Mouse (Mus musculus): Measurements from ENCODE around the gene Tbc1d8. TPM values are rescaled to one million over a fixed set of nuclear protein-coding genes. Genes with fewer than 3 reads are reported as not detected.

Gene Tbc1d8
- polyA plus RNA-seq (2015; fragmentation: Nextera tagmentation; extraction: Ambion mirVana), result 2.7 and 3.0 TPM in 2 replicates

DNA sequence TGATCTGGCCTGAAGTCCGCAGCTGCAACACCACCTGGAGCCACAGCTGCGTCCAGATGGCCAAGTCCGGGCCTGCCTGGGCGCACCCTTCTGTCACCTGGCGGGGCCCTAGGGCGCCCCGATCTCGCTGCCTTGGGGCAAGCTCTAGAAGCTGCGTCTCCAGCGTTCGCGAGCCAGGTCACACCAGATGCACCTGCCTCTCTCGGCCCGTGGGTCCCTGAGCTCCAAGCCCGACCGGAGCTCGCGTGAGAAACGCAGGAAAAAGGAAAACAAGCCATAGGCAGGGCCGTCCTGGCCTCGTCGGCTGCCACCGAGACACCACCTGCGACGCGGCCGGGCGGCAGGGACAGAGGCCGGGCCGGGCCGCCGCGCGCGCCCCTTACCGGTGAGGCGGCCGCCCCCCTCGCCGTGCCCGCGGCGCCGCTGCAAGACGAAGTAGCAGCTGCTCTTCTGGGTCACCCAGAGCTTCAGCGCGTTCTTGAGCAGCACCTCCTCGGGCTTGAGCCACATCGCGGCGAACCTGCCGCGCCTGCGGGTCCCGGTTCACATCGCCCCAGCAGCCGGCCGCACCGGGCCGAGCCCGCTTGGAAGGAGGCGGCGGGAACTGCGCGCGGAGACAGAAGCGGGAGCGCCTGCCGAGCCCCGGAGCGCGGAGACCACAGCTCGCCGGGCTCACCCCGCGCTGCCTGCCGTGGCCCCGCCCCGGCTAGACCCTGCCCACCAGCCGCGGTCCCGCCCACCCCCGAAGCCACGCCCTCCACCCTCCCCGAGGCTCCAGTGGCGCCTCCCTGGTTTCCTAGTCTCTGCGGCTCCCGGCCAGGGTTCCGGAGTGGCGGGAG, at the start of gene Tbc1d8:
Tbc1d8 (minus strand) TSS at position 699 of the 839 bp plus-strand sequence.
- DNase-seq (peak; percentile 68), ATAC-seq (ENCODE audit: low read depth) (peak; percentile 92)
- Histone ChIP-seq H3K27me3 (no peaks in the 10 kb centered on the region), H3K9ac (peak within 1 kb of the TSS; percentile 85), H3K4me3 (replicated peaks) (peak within 1 kb of the TSS; percentile 84), H3K4me2 (peak within 1 kb of the TSS; percentile 99), H3K9me3 (replicated peaks) (no peaks in the 10 kb centered on the region), H3K36me3 (no peaks in the 10 kb centered on the region; the same call in 1 of the 2 replicates), H3K4me1 (replicated peaks) (peaks cover 48% of the 10 kb centered on the region), H3K27ac (peak within 1 kb of the TSS; percentile 61)
- under 1% methylated on average over 84 of the region's 90 CpGs for WGBS (ENCODE audit: insufficient replicate concordance)

GRCm38 (mm10) chr1:39528319-39528718, 49.8 kb upstream of the Tbc1d8 start:
- Histone ChIP-seq H3K27me3 (no peaks in the 10 kb centered on the region), H3K4me1 (replicated peaks) (peaks cover 10% of the 10 kb centered on the region), H3K4me2 (no peak overlapping the region), H3K36me3 (no peaks in the 10 kb centered on the region), H3K9me3 (replicated peaks) (no peaks in the 10 kb centered on the region), H3K27ac (no peak overlapping the region), H3K9ac (no peak overlapping the region), H3K4me3 (replicated peaks) (no peak overlapping the region)
- DNase-seq (no peak), ATAC-seq (ENCODE audit: low read depth) (no peak)
- 45% methylated on average over 6 of the region's 6 CpGs for WGBS (ENCODE audit: insufficient replicate concordance)

DNA sequence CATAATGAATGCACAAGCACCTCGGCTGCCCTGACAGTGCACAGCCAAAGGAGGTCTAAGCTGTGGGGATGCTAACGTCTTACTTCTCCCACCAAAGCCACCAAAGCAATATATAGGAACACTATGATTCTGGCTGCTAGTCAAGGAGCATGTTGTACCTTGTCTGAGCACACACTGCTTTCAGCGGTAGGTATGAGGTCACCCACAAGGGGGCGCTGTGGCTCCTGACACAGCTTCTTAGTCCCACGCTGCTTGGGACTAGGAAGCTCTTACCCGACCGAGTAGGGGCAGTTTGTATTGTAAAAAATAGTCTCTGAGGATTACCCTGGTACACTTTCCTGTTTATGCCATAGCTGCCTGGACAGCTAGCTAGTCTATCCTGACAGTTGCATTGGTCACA, 48.9 kb upstream of the Tbc1d8 start:
- H3K4me3 ChIP-seq (replicated peaks), result no peak overlapping the region
- H3K27me3 ChIP-seq, result no peaks in the 10 kb centered on the region
- 9% methylated on average over 7 of the region's 7 CpGs for WGBS (ENCODE audit: insufficient replicate concordance)
- no peak overlapping the region for H3K4me2 ChIP-seq
- ATAC-seq (ENCODE audit: low read depth) (peak; percentile 32), DNase-seq (peak; percentile 60)
- no peak overlapping the region for H3K9ac ChIP-seq
- no peaks in the 10 kb centered on the region for H3K36me3 ChIP-seq
- no peak overlapping the region for H3K27ac ChIP-seq
- H3K4me1 ChIP-seq (replicated peaks), result peaks cover 10% of the 10 kb centered on the region
- H3K9me3 ChIP-seq (replicated peaks), result no peaks in the 10 kb centered on the region

DNA sequence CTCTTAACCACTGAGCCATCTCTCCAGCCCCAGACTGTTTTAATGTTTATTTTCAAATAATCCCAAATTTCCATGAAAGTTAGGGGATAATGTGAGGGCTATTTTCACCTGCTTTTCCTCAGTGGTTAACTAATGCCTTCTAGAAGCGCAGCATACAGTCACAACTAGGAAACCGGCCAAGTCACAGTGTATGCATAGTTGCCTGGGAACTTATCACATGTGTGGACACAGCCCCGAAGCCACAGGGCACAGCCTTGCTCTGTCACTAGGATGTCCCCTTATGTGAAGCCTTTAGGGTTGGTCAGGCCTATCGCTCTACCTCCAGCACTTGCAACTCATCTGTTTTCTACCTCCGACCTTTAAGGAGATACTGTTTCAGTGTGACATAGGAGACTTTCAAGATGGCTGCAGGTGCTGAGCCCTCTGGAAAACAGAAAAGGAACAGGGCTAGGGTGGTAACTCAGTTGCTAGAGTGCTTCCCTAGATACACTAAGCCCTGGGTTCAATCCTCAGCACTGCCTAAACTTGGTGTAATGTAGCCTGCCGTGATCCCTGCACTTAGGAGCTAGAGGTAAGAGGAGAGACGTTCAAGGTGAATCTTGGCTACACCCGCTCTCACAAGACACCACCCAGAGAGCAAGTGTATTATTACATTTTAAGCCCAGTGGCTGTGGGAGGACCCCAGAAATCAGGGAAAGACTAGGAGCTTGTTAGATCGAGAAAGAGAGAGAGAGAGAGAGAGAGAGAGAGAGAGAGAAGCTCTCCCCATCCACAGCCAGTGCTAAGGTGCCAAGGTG, 48.0 kb upstream of the Tbc1d8 start:
- Histone ChIP-seq H3K27ac (no peak overlapping the region), H3K4me2 (no peak overlapping the region), H3K9ac (no peak overlapping the region), H3K4me3 (replicated peaks) (no peak overlapping the region), H3K4me1 (replicated peaks) (peaks cover 10% of the 10 kb centered on the region), H3K27me3 (no peaks in the 10 kb centered on the region), H3K9me3 (replicated peaks) (no peaks in the 10 kb centered on the region), H3K36me3 (no peaks in the 10 kb centered on the region)
- 61% methylated on average over 9 of the region's 9 CpGs for WGBS (ENCODE audit: insufficient replicate concordance)
- DNase-seq, result no peak
- ATAC-seq (ENCODE audit: low read depth), result no peak

- Histone ChIP-seq H3K4me3 (replicated peaks) (no peak overlapping the region), H3K4me1 (replicated peaks) (peaks cover 7% of the 10 kb centered on the region), H3K27ac (no peak overlapping the region), H3K9me3 (replicated peaks) (no peaks in the 10 kb centered on the region), H3K9ac (no peak overlapping the region), H3K4me2 (no peak overlapping the region), H3K36me3 (no peaks in the 10 kb centered on the region), H3K27me3 (no peaks in the 10 kb centered on the region)
- ATAC-seq (ENCODE audit: low read depth) (no peak), DNase-seq (no peak)
- 27% methylated on average over 7 of the region's 7 CpGs for WGBS (ENCODE audit: insufficient replicate concordance)
These were observed 47.2 kb upstream of the Tbc1d8 start for GRCm38 (mm10) chr1:39525763-39526162.

GRCm38 (mm10) chr1:39522519-39522918, 44.0 kb upstream of the Tbc1d8 start:
- H3K27ac ChIP-seq, result no peak overlapping the region
- H3K4me1 ChIP-seq (replicated peaks), result peaks cover under 1% of the 10 kb centered on the region; the same call in 1 of the 2 replicates
- H3K36me3 ChIP-seq, result no peaks in the 10 kb centered on the region
- 18% methylated on average over 5 of the region's 5 CpGs for WGBS (ENCODE audit: insufficient replicate concordance)
- H3K9ac ChIP-seq, result no peak overlapping the region
- H3K4me2 ChIP-seq, result no peak overlapping the region
- peak; percentile 6 for DNase-seq
- no peak for ATAC-seq (ENCODE audit: low read depth)
- no peak overlapping the region for H3K4me3 ChIP-seq (replicated peaks)
- no peaks in the 10 kb centered on the region for H3K9me3 ChIP-seq (replicated peaks)
- no peaks in the 10 kb centered on the region for H3K27me3 ChIP-seq

DNA sequence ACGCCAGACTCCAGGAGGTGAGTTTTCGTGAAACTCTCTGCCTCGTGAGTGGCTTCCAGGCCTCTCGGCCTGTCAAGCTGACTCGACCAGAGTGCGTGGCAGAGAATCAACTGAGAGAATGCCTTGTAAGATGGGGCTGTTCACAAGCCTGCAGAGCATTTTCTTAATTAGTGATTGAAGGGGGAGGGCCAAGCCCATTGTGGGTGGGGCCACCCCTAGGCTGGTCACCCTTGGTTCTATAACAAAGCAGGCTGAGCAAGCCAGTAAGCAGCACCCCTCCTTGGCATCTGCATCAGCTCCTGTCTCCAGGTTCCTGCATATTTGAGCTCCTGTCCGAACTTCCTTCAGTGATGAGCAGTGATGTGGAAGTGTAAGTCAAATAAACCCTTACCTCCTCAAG, 42.8 kb upstream of the Tbc1d8 start:
- Histone ChIP-seq H3K27ac (no peak overlapping the region), H3K36me3 (no peaks in the 10 kb centered on the region), H3K9me3 (replicated peaks) (no peaks in the 10 kb centered on the region), H3K4me1 (replicated peaks) (no peaks in the 10 kb centered on the region), H3K27me3 (no peaks in the 10 kb centered on the region), H3K9ac (no peak overlapping the region), H3K4me3 (replicated peaks) (no peak overlapping the region), H3K4me2 (no peak overlapping the region)
- ATAC-seq (ENCODE audit: low read depth) (no peak), DNase-seq (no peak)
- 81% methylated on average over 7 of the region's 7 CpGs for WGBS (ENCODE audit: insufficient replicate concordance)

- H3K27ac ChIP-seq, result no peak overlapping the region
- DNase-seq, result no peak
These were observed 36.9 kb upstream of the Tbc1d8 start for GRCm38 (mm10) chr1:39515303-39515991.

GRCm38 (mm10) chr1:39512183-39512582, 33.6 kb upstream of the Tbc1d8 start:
- no peaks in the 10 kb centered on the region for H3K4me1 ChIP-seq (replicated peaks)
- WGBS (ENCODE audit: insufficient replicate concordance), result 58% methylated on average over 1 of the region's 1 CpGs
- H3K9ac ChIP-seq, result no peak overlapping the region
- no peak overlapping the region for H3K4me3 ChIP-seq (replicated peaks)
- H3K36me3 ChIP-seq, result no peaks in the 10 kb centered on the region
- no peak overlapping the region for H3K27ac ChIP-seq
- no peaks in the 10 kb centered on the region for H3K27me3 ChIP-seq
- H3K4me2 ChIP-seq, result no peak overlapping the region
- DNase-seq, result no peak
- no peaks in the 10 kb centered on the region for H3K9me3 ChIP-seq (replicated peaks)
- no peak for ATAC-seq (ENCODE audit: low read depth)

More at GRCm38 (mm10) chr1:39515303-39515991, 36.9 kb upstream of the Tbc1d8 start:
- H3K36me3 ChIP-seq, result no peaks in the 10 kb centered on the region
- no peaks in the 10 kb centered on the region for H3K27me3 ChIP-seq
- no peak for ATAC-seq (ENCODE audit: low read depth)
- H3K9me3 ChIP-seq (replicated peaks), result no peaks in the 10 kb centered on the region
- WGBS (ENCODE audit: insufficient replicate concordance), result 64% methylated on average over 10 of the region's 10 CpGs
- H3K4me1 ChIP-seq (replicated peaks), result no peaks in the 10 kb centered on the region
- H3K4me3 ChIP-seq (replicated peaks), result no peak overlapping the region
- H3K4me2 ChIP-seq, result no peak overlapping the region
- H3K9ac ChIP-seq, result no peak overlapping the region

DNA sequence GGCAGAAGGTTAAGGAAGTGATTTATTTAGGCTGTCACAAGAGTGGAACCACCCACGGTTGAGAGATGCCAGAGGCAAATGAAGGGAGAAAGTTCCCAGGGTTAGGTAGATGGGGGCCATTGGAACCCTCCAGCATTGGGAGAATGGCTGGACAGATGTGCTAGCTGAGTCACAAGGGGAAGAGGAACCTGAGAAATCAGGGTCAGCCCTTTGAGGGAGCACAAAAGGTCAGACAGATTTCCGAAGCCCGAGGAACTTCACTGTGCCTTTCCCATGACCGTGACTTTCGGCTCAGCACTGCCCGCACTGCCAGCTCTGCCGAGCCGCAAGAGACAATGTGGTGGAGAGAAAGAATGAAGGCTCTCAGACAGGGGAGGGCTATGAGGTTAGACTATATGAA, 33.2 kb upstream of the Tbc1d8 start:
- 67% methylated on average over 8 of the region's 8 CpGs for WGBS (ENCODE audit: insufficient replicate concordance)
- no peak for ATAC-seq (ENCODE audit: low read depth)
- H3K4me3 ChIP-seq (replicated peaks), result no peak overlapping the region

GRCm38 (mm10) chr1:39505600-39505999, 27.0 kb upstream of the Tbc1d8 start:
- no peaks in the 10 kb centered on the region for H3K27me3 ChIP-seq
- H3K4me3 ChIP-seq (replicated peaks), result no peak overlapping the region
- H3K27ac ChIP-seq, result no peak overlapping the region
- 46% methylated on average over 9 of the region's 9 CpGs for WGBS (ENCODE audit: insufficient replicate concordance)
- no peaks in the 10 kb centered on the region for H3K4me1 ChIP-seq (replicated peaks)
- no peak for DNase-seq
- no peak for ATAC-seq (ENCODE audit: low read depth)
- H3K9ac ChIP-seq, result no peak overlapping the region
- no peaks in the 10 kb centered on the region for H3K36me3 ChIP-seq
- H3K4me2 ChIP-seq, result no peak overlapping the region
- H3K9me3 ChIP-seq (replicated peaks), result no peaks in the 10 kb centered on the region

More for the DNA sequence above, 33.2 kb upstream of the Tbc1d8 start:
- H3K4me2 ChIP-seq, result no peak overlapping the region
- H3K36me3 ChIP-seq, result no peaks in the 10 kb centered on the region
- H3K4me1 ChIP-seq (replicated peaks), result no peaks in the 10 kb centered on the region
- no peak overlapping the region for H3K27ac ChIP-seq
- H3K9me3 ChIP-seq (replicated peaks), result no peaks in the 10 kb centered on the region
- H3K27me3 ChIP-seq, result no peaks in the 10 kb centered on the region
- no peak overlapping the region for H3K9ac ChIP-seq
- no peak for DNase-seq

All from liver, embryonic 13.5 days (tissue).